Mouse (Mus musculus) hindbrain, embryonic 15.5 days (tissue): ENCODE data around the gene Gm5089. TPM values are rescaled to one million over a fixed set of nuclear protein-coding genes. Genes with fewer than 3 reads are reported as not detected.
A peak's percentile ranks its signal among the peaks of the same experiment; 100 is the strongest.
"Not testable (repeated sequence)": the region's sequence is repeated elsewhere in the genome, so short reads cannot be mapped to it uniquely, and the experiment has no call there.

Experiments used
- ATAC-seq: fragments of 200-750 bp; cut with Nextera tagmentation; 2 replicates; pipeline ENCODE4 v1.8.0; 2017; ENCODE audit warnings: low read depth, moderate number of reproducible peaks, moderate TSS enrichment; ENCODE audit not compliant: low FRiP score
- H3K27ac ChIP-seq: fragments of 300-500 bp; sonication (generic); replicated peaks from 2 replicates; pipeline ENCODE4 v1.5.1; 2015; ENCODE audit warnings: mild to moderate bottlenecking, inconsistent platforms
- H3K27me3 ChIP-seq: fragments of 300-500 bp; sonication (generic); 2 replicates; pipeline ENCODE4 v1.6.1; 2015; ENCODE audit warnings: control low read depth, inconsistent platforms
- H3K36me3 ChIP-seq: fragments of 300-500 bp; sonication (generic); 2 replicates; pipeline ENCODE4 v1.6.1; 2015; ENCODE audit warnings: control low read depth, inconsistent platforms
- H3K4me1 ChIP-seq: fragments of 300-500 bp; sonication (generic); replicated peaks from 2 replicates; pipeline ENCODE4 v1.6.1; 2015; ENCODE audit warnings: control low read depth, inconsistent platforms
- H3K4me2 ChIP-seq: fragments of 300-500 bp; sonication (generic); 2 replicates; pipeline ENCODE4 v1.6.1; 2015; ENCODE audit warnings: moderate library complexity, mild to moderate bottlenecking, inconsistent platforms
- H3K4me3 ChIP-seq: fragments of 300-500 bp; sonication (generic); 2 replicates; pipeline ENCODE4 v1.5.1; 2015; ENCODE audit warnings: mild to moderate bottlenecking, inconsistent platforms
- H3K9ac ChIP-seq: fragments of 300-500 bp; sonication (generic); 2 replicates; pipeline ENCODE4 v1.6.1; 2015; ENCODE audit warnings: inconsistent platforms
- H3K9me3 ChIP-seq: fragments of 300-500 bp; sonication (generic); 2 replicates; pipeline ENCODE4 v1.6.1; 2016; ENCODE audit warnings: control low read depth, inconsistent platforms
- WGBS: fragments of 180-500 bp; shearing (Covaris S2); methylation state at CpG from one replicate; pipeline ENCODE4 v1.1.7; 2015; 5-methylcytosine and 5-hydroxymethylcytosine counted together
- polyA plus RNA-seq: library from polyadenylated mRNA; unstranded; fragments of >200 nt; fragmentation: Nextera tagmentation; extraction: Ambion mirVana; gene quantifications from 2 replicates; pipeline ENCODE4 v1.2.1, GENCODE M21; 2015

The Gm5089 gene
- polyA plus RNA-seq, 1 experiment from 2014 or later = 2.4 TPM

- Histone ChIP-seq H3K4me2 (peak overlapping the region; percentile 37), H3K36me3 (no peaks in the 10 kb centered on the region), H3K4me3 (peak overlapping the region; percentile 24), H3K4me1 (peaks cover 19% of the 10 kb centered on the region), H3K27me3 (peaks cover 32% of the 10 kb centered on the region), H3K27ac (peak overlapping the region; percentile 44; the same call in 1 of the 2 replicates), H3K9me3 (no peaks in the 10 kb centered on the region), H3K9ac (peak overlapping the region; percentile 28)
- ATAC-seq = no peak
- whole genome bisulfite sequencing = 50% methylated on average over 5 of the region's 5 CpGs
Observed at GRCm38 (mm10) chr14:122460226-122460625, 9.3 kb upstream of the Gm5089 start.

- H3K4me1 ChIP-seq = peaks cover 16% of the 10 kb centered on the region
- no peak for ATAC-seq
- H3K9ac ChIP-seq = peak overlapping the region; percentile 39
- no peaks in the 10 kb centered on the region for H3K9me3 ChIP-seq
- H3K4me2 ChIP-seq = peak overlapping the region; percentile 37
- 0 out of 2 replicates have a peak overlapping the region, but pooled peaks have one; percentile 38 for H3K27ac ChIP-seq
- peaks cover 36% of the 10 kb centered on the region for H3K27me3 ChIP-seq
- peak overlapping the region; percentile 24 for H3K4me3 ChIP-seq
- 96% methylated on average over 1 of the region's 1 CpGs for WGBS
- no peaks in the 10 kb centered on the region for H3K36me3 ChIP-seq
Observed at GRCm38 (mm10) chr14:122459776-122460175, 8.9 kb upstream of the Gm5089 start.

DNA sequence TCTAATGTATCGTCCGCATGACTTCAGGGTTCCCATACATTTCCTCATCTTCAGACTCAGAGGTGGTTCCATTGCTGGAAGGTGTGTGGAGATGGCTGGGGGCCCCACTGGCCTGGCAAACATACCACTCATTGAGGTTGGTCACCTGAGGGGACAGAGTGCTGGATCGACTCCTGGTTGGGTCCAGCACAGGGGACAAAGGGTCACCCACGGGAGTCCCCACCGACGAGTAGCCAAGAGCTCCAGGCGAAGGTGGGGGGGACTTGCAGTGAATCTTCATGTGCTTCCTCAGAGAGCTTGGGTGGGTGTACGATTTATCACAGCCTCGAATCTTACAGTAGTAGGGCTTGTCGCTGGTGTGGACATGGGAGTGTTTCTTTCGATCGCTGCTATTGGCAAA is 8.4 kb upstream of the Gm5089 start:
- H3K27ac ChIP-seq, H3K9me3 ChIP-seq, H3K9ac ChIP-seq, H3K4me3 ChIP-seq, ATAC-seq, H3K36me3 ChIP-seq: not testable (repeated sequence)
- Histone ChIP-seq H3K4me2 (peak overlapping the region; percentile 37), H3K4me1 (peaks cover 14% of the 10 kb centered on the region), H3K27me3 (peaks cover 38% of the 10 kb centered on the region)
- 59% methylated on average over 10 of the region's 12 CpGs for WGBS

GRCm38 (mm10) chr14:122455562-122455958 is 4.6 kb upstream of the Gm5089 start:
- Histone ChIP-seq H3K27ac (peak overlapping the region; percentile 67), H3K9me3 (no peaks in the 10 kb centered on the region), H3K4me3 (no peak overlapping the region), H3K36me3 (no peaks in the 10 kb centered on the region), H3K4me2 (0 out of 2 replicates have a peak overlapping the region, but pooled peaks have one; percentile 11), H3K4me1 (peaks cover 30% of the 10 kb centered on the region), H3K9ac (no peak overlapping the region), H3K27me3 (peaks cover 46% of the 10 kb centered on the region)
- 24% methylated on average over 4 of the region's 4 CpGs for WGBS
- ATAC-seq = no peak

DNA sequence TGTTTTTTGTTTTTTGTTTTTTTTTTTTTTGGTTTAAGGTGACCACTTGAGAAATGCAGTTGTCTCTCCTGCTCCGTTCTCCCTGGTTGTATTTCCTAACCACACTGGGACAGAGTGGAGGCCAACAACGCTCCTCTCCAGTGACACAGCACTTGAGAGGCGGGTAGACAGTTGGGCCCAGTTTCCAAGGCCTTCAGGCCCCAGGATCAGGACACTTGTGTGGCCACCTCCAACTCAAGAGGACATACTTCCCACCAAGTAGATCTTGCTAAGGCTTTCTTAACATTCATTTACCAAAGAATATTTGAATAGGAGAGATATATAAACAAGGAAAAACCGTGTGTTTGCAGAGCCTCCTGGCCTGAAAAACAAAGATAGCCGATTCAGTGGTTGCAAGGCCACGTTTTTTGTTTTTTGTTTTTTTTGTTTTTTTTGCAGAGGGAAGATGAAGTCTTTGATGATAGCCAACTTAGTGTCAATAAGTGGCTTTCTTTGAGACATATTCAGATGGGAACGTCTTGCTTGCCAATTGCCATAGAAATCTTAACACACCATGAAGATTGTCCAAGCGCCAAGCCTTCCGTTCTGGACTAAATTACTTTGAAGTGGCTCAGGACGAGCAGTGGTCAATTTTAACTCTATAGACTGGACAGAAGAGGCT is 4.1 kb upstream of the Gm5089 start:
- H3K27ac ChIP-seq = peak overlapping the region; percentile 67
- H3K27me3 ChIP-seq = peaks cover 48% of the 10 kb centered on the region
- no peak overlapping the region for H3K4me2 ChIP-seq
- ATAC-seq = no peak
- no peaks in the 10 kb centered on the region for H3K9me3 ChIP-seq
- 30% methylated on average over 10 of the region's 10 CpGs for WGBS
- H3K9ac ChIP-seq = no peak overlapping the region
- no peak overlapping the region for H3K4me3 ChIP-seq
- no peaks in the 10 kb centered on the region for H3K36me3 ChIP-seq
- peaks cover 35% of the 10 kb centered on the region for H3K4me1 ChIP-seq

- H3K4me3 ChIP-seq = peak overlapping the region; percentile 6
- H3K9ac ChIP-seq = no peak overlapping the region
- no peaks in the 10 kb centered on the region for H3K36me3 ChIP-seq
- H3K27ac ChIP-seq = peak overlapping the region; percentile 81
- peaks cover 52% of the 10 kb centered on the region for H3K27me3 ChIP-seq
- H3K4me1 ChIP-seq = peaks cover 40% of the 10 kb centered on the region
- peak overlapping the region; percentile 41 for H3K4me2 ChIP-seq
- ATAC-seq = peak; percentile 49; the same call in 1 of the 2 replicates
- 6% methylated on average over 12 of the region's 12 CpGs for WGBS
- H3K9me3 ChIP-seq = no peaks in the 10 kb centered on the region
Observed at GRCm38 (mm10) chr14:122453996-122454738, 3.3 kb upstream of the Gm5089 start.

DNA sequence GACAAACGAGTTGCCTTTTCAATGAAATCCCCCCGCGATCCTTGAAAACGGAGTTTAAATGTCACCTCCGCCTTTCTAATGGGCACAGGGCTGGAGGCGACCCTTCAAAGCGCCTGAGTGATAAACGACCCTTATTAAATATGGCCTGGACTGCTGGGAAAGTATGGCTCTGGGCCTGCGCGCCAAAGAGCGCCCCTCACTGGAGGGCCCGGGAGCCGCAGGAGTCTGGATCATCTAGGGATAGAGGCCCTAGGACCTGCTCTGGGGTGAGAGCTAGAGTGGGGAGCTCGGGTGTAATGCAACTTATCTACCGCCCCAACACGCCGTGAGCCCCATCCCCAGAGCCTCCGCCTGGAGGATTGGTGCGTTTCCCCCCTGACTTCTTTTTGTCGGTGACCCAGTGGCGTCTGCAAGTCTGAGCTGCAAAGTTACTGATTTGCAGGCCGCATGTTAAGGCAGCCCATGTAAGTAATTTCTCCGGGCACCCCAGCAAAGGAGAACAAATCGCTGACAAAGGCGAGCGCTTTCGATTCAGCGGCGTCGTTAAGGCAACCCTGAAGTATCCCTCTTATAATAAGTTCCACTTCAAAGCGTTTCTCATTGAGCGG is 2.6 kb upstream of the Gm5089 start:
- Histone ChIP-seq H3K9me3 (no peaks in the 10 kb centered on the region), H3K4me2 (peak overlapping the region; percentile 41), H3K27me3 (peaks cover 58% of the 10 kb centered on the region), H3K4me3 (peak overlapping the region; percentile 6), H3K4me1 (peaks cover 40% of the 10 kb centered on the region), H3K36me3 (no peaks in the 10 kb centered on the region), H3K27ac (peak overlapping the region; percentile 81), H3K9ac (peak overlapping the region; percentile 1; the same call in 1 of the 2 replicates)
- 2% methylated on average over 32 of the region's 32 CpGs for WGBS
- ATAC-seq = peak; percentile 76

DNA sequence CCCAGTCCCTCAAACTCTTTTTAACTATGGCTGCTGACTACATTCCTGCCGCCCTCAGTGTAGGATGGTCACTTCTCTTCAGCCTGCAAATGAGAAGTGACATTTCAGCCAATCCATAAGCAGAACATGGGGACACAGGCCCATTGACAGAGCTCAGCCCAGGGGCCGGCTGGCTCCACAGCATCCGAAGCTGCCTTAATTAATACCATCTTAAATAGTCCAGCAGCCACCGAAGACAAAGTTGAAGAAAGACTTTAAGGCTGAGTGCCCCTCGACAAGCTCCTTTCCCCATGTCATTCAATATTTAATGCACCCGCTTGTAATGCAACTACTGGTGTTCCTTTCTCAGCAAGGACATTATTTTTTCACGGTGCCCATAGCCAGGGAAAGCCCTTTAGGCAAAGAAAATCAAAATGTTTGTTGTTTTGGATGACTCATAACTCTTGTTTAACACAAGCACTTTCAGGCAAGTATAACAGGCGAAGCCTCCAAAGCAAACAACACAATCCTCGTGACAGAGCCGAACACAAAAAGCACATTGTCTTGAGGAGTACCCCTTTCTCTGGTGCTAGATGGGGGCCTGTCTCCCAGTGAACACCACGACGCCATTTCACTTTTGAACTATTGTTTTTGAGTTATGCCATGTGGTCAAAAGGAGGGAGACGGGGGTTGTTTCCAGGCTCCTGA is 1.9 kb upstream of the Gm5089 start:
- H3K4me1 ChIP-seq = peaks cover 40% of the 10 kb centered on the region
- H3K27ac ChIP-seq = peak overlapping the region; percentile 81
- no peak overlapping the region for H3K4me3 ChIP-seq
- H3K4me2 ChIP-seq = peak overlapping the region; percentile 41
- no peak overlapping the region for H3K9ac ChIP-seq
- no peaks in the 10 kb centered on the region for H3K9me3 ChIP-seq
- ATAC-seq = peak; percentile 31
- WGBS = 7% methylated on average over 13 of the region's 13 CpGs
- H3K27me3 ChIP-seq = peaks cover 61% of the 10 kb centered on the region
- H3K36me3 ChIP-seq = no peaks in the 10 kb centered on the region

GRCm38 (mm10) chr14:122451551-122452145 is 733 bp upstream of the Gm5089 start:
- H3K4me2 ChIP-seq = peak overlapping the region; percentile 64
- ATAC-seq = no peak

DNA sequence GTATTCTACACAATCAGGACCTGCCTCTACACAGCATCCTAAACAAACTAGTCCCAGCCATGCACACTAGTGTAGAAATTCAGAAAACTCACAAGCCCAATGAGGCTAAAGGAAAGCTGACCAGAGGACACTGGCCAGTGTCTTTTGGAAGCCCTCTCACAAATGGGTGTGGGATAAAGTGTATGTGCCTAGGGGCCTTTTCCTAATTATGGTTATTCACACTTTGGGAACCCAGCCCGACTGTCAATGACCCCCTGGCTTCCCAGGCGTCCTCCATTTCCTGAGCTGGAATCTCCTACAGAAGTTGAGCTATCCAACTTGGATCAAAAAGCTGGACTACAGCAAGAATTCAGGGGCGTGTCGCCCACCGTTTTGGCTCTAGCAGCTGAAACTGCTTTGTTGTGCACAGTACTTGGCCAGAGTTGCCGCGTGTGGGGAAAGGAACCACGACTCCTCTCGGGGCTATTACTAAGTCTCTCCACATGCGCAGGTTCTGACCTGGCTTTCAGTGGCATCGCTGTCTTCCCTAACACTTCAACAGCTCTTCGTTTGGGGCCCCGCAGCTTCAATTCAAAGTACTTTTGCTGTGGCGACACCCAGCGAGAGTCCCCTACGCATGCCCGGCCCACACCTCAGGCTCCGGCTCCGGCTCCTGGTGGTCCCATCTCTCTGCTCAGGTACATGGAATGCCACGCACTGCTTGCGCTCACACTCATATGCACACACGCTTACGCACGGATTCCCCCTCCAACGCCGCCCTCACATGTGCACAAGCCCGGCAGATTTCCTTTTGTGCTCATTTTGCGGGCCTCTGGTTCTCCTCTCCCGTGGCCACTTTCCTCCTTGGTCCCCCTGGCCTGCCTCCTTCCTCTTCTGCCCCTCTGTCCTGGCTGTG is 1.1 kb downstream of the Gm5089 start:
- Histone ChIP-seq H3K9me3 (no peaks in the 10 kb centered on the region), H3K27me3 (peaks cover 45% of the 10 kb centered on the region), H3K4me1 (peaks cover 40% of the 10 kb centered on the region), H3K27ac (peak overlapping the region; percentile 78), H3K9ac (peak overlapping the region; percentile 44), H3K4me2 (peak overlapping the region; percentile 64), H3K36me3 (no peaks in the 10 kb centered on the region), H3K4me3 (peak overlapping the region; percentile 39)
- WGBS = 3% methylated on average over 29 of the region's 29 CpGs
- no peak for ATAC-seq

More at GRCm38 (mm10) chr14:122451551-122452145, 733 bp upstream of the Gm5089 start:
- Histone ChIP-seq H3K27ac (peak overlapping the region; percentile 78), H3K9me3 (no peaks in the 10 kb centered on the region), H3K4me1 (peaks cover 40% of the 10 kb centered on the region), H3K27me3 (peaks cover 61% of the 10 kb centered on the region), H3K36me3 (no peaks in the 10 kb centered on the region), H3K4me3 (peak overlapping the region; percentile 39; the same call in 1 of the 2 replicates), H3K9ac (no peak overlapping the region)
- 47% methylated on average over 5 of the region's 5 CpGs for WGBS
